Mouse (Mus musculus): ENCODE data around the gene Zfp128.
A peak's percentile ranks its signal among the peaks of the same experiment; 100 is the strongest.
"Not testable (repeated sequence)": the region's sequence is repeated elsewhere in the genome, so short reads cannot be mapped to it uniquely, and the experiment has no call there.

Zfp128 gene

GRCm38 (mm10) chr7:12880911-12881660 lies at the start of gene Zfp128:
TSS of gene Zfp128 (plus strand) at chr7:12881177.
- peak; percentile 89 to 94 for DNase-seq (ENCODE audit: low spot score in 2 of 2)

GRCm38 (mm10) chr7:12834162-12835120 lies 46.5 kb upstream of the Zfp128 start, which contains the start of gene Zfp110:
TSS of gene Zfp110 (plus strand) at chr7:12834761.
- DNase-seq (ENCODE audit: low spot score in 2 of 2): peak; percentile 86 to 94

DNA sequence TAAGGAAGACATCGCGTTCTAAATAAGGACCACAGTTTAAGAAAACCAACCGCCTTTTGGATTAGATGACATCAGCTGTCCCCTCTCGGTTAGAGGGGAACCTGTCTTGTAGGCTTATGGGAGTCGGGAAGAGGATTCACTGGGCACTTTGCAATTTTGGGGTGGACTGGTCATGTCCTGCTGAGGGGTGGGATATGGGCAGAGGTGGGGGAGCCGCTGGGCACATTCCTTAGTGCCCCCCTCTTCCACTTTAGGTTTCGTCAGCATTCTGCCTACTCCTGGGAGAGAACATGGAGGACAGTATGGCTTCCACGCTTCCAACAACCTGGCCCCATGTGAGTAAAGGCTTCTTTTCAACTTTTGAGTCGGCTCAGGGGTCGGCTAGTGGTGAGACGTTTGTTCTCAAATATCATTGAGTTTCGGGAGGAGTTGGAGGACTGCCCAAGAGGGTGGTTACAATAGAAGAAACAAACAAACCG lies 45.7 kb upstream of the Zfp128 start:
- no peak for DNase-seq (ENCODE audit: low spot score in 2 of 2)

- DNase-seq (ENCODE audit: low spot score in 2 of 2): no peak
Observed at GRCm38 (mm10) chr7:12835779-12836178, 45.2 kb upstream of the Zfp128 start.

DNA sequence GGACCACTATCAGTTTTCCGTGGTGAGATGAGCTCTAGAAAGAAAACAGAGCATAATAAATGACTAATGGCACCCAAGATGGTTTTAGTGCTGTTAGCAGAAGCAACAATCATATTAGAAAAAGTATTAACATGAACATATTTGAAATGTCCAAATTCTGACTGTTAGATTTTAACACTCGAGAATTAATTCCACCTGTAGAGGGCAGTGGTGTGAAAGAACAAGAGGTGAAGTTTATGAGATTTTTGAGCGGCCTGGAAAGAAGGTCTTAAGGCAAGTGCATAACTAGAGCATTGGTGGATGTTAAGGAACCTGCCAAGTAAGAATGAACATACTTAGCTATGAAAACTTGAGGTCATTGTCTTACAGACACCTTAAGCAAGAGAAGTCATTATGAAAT lies 6.7 kb upstream of the Zfp128 start:
- no peak for DNase-seq (ENCODE audit: low spot score in 2 of 2)

DNA sequence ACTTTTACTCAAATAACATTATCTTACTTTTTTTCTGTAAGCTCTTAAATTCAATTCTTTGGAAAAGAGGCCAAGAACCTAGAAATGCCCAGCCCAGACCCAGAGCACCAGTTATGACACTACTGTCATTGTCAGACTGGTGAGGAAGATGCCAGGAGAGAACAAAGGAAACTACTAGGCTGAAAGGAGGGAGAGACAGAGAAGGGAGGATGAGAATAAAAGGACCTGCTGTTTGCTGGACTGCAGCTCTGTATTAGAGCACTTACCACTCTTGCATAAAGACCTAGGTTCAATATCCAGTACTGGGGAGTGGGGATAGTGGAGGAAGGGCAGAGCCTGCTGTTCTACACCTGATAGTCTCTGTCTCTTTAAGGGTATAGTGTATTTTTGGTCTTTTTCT lies 941 bp upstream of the Zfp128 start:
- no peak for DNase-seq (ENCODE audit: low spot score in 2 of 2)

DNA sequence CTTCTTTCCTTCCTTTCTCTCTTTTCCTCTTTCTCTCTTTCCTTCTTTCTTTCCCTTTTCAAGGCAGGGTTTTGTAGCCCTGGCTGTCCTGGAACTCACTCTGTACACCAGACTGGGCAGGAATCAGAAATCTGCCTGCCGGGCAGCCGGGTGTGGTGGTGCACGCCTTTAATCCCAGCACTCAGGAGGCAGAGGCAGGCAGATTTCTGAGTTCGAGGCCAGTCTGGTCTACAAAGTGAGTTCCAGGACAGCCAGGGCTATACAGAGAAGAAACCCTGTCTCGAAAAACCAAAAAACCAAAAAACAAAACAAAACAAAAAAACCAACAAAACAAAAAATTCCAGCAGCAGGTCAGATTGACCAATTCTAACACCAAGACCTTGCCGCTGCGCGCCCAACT lies 480 bp upstream of the Zfp128 start:
- not testable (repeated sequence) for DNase-seq (ENCODE audit: low spot score in 2 of 2)

DNA sequence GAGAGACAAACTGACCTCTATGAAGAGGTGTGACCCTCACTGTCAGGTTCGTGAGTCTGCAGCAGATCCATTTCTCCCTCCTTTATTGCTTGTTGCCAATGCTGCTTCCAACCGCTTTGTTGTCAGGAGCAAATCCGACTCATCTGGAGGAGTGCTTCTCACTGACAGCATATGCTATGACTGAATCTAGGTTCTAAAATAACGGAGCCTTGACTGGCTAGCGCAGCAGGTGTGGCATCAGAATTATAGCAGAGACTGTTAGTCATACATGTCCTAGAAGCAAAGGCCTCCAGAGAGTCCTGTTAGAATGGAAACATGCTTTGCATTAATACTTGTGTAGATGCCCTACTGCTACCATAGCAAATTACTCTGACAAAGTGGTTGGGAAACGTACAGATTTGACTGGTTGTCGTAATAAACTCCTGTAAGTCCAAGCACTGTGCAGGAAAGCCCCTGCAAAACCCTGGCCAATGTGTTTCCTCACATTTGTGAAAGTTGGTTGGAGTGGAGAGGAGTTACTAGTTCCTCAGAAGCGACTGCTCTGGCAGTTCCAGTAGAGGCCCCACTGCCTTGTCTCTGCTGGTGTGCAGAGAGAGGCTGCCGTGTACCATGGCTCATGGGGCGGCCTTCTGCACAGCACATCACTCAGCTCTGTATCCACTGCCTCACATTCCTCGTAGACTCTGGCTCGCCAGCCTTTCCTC lies 5.7 kb downstream of the Zfp128 start:
- no peak for DNase-seq (ENCODE audit: low spot score in 2 of 2)

DNA sequence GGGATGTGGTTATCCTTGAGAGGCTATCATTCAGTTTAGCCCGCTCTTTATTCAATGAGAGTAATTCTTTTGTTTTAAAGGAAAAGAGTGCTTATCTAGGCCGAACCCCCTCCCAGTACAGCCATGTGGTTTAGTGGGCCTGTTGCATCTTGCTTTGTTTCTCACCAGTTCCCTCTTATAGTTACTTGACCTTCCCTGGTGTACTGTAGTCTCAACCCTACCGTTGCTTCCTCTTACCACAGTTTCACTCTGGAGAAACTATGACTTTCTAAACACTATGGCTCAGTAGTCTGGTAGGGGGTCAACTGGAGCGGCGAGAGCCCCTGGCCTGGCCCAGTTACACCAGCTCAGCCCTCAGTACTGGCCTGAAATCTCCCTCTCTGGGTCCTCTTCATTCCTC lies 6.6 kb downstream of the Zfp128 start:
- no peak for DNase-seq (ENCODE audit: low spot score in 2 of 2)

- DNase-seq (ENCODE audit: low spot score in 2 of 2): no peak
Observed at GRCm38 (mm10) chr7:12890928-12891327, 10.0 kb downstream of the Zfp128 start.

- no peak for DNase-seq (ENCODE audit: low spot score in 2 of 2)
Observed at GRCm38 (mm10) chr7:12891334-12891733, 10.4 kb downstream of the Zfp128 start.

- peak; percentile 80 to 86 for DNase-seq (ENCODE audit: low spot score in 2 of 2)
Observed at GRCm38 (mm10) chr7:12897655-12898410, 16.9 kb downstream of the Zfp128 start, which contains the start of gene Zscan22. TSS of gene Zscan22 (plus strand) at chr7:12897815.

- DNase-seq (ENCODE audit: low spot score in 2 of 2): no peak
Observed at GRCm38 (mm10) chr7:12901517-12901916, 20.5 kb downstream of the Zfp128 start.

GRCm38 (mm10) chr7:12903623-12904022 lies 22.6 kb downstream of the Zfp128 start:
- no peak for DNase-seq (ENCODE audit: low spot score in 2 of 2)

- no peak for DNase-seq (ENCODE audit: low spot score in 2 of 2)
Observed at GRCm38 (mm10) chr7:12905146-12905545, 24.2 kb downstream of the Zfp128 start.

DNA sequence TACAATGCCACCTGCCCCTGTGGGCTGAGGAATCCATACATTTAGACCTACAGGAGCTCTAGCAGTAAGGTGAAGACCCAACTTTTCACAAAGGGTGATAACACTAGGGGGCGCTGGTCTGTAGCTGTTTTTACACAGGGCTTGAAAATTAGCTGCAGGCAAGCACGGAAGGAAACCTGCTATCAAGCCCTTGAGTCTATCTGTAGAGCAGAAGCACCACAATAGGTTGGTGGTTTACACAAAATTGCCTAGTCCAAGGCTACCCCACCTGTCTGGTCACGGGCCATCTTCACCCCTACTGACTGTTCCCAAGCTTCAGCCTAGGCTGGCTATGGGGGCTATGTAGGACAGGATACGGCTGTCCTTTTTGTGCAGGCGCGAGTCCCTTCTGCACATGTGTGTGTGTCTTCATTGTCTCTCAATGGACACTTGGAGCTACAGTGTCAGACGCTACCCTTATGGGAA lies 28.6 kb downstream of the Zfp128 start:
- peak; percentile 88 to 95 for DNase-seq (ENCODE audit: low spot score in 2 of 2)

DNA sequence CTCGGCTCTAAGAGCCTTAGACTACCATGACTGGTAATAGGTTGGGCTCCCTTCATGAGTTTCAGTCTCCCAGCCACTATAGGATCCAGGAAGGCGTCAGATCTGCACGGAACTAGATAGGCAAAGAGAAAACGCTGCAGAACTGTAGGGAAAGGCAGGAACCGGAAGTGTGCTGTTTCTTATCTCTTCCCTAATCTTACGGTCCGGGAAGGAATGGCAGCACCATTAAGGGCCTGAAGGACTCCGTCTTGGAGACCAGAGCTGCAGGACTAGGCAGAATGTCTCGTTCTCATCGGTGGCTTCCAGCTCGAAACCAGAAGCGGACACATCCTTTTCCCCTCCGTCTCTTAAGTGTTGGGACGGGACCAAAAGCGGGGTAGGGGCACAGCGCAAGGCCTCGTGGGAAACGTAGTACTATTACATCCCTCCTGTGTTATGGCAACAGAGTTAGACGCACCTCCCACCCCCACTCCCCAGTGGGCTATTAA lies 29.2 kb downstream of the Zfp128 start:
- peak; percentile 39 to 72 for DNase-seq (ENCODE audit: low spot score in 2 of 2)

DNA sequence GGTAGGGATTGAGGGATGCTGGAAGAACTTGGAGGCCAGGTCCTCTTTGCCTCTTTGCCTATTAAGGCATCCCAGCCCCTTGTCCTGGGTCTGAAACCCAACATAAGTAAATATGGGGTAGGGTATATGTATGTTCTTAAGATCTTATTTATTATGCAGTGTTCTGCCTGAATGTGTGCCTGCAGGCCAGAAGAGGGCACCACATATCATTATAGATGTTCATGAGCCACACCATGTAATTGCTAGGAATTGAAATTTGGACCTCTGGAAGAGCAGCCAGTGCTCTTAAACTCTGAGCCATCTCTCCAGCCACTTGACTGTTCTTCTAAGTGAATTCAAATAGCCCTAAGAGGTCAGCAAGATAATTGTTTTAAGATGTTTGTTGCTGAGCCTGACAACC lies 32.6 kb downstream of the Zfp128 start:
- no peak for DNase-seq (ENCODE audit: low spot score in 2 of 2)

GRCm38 (mm10) chr7:12920495-12920894 lies 39.5 kb downstream of the Zfp128 start:
- not testable (repeated sequence) for DNase-seq (ENCODE audit: low spot score in 2 of 2)

DNA sequence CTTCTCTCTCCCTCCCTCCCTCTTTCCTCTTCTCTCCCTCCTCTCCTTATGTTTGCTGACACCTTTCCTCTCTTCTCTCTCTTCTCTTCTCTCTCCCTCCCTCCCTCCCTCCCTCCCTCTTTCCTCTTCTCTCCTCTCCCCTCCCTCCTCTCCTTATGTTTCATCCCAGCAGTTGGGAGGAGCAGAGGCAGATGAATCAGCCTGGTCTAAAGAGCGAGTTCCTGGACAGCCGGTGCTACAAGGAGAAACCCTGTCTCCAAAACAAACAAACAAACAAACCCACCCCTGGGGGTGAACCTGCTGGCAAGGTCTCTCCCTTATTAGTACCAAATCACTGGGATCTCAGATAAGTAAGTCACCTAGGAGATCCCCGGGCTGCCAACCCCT lies 40.3 kb downstream of the Zfp128 start:
- no peak for DNase-seq (ENCODE audit: low spot score in 2 of 2)

Measured in spleen, postnatal 4 days (tissue).